Mouse (Mus musculus) embryo, embryonic 10 days (tissue): Measurements from ENCODE around the gene Clip3.

Experiments
- DNase-seq: peaks from one replicate; pipeline ENCODE4 v3.0.0-alpha.2; 2015; ENCODE audit warnings: low spot score

Gene Clip3

DNA sequence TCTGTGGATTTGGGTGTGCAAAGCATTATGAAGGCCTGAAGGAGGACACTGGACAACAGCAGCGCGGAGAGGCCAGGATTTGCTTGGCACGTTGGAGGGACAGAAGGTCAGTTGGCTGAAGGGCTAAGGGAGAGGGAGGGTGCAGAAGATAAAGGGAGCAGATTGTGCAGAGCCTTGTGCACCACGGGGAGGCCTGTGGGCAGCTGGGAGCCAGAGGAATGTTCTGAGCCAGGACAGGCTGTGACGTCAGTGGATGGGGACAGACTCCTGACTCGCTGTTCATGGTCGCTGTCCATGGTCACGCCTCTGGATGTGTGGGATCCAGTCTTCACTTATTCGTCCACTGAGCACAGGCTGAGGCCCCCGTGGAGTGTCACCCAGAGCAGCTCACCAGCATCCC lies 3.6 kb downstream of the Clip3 start:
- DNase-seq, result no peak

DNA sequence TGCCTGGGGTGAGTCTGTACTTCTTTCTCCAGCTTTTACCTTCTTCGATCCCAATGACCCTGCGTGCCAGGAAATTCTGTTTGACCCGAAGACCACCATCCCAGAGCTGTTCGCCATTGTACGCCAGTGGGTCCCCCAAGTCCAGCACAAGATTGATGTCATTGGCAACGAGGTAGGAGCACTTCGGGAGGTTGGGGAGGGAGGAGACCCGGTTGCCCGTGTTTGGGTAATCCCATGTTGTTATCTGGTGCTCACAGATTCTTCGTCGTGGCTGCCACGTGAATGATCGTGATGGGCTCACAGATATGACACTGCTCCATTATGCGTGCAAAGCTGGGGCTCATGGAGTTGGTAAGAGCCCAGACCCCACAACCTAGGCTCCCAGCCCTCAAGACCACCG lies 5.3 kb downstream of the Clip3 start:
- no peak for DNase-seq

DNA sequence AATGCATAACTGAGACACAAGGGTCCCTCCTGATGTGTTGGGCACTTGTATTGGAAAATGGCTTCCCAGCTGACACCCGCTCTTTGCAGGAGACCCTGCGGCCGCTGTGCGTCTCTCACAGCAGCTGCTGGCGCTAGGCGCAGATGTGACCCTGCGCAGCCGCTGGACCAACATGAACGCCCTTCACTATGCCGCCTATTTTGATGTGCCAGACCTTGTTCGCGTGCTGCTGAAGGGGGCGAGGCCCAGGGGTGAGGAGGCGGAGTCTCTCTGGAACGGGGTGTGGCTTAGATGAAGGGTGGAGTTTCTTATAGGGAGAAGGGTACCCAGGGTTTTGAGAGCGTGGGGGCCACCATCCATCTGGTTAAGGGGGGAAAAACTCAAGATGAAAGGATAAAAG lies 5.7 kb downstream of the Clip3 start:
- DNase-seq, result no peak

DNA sequence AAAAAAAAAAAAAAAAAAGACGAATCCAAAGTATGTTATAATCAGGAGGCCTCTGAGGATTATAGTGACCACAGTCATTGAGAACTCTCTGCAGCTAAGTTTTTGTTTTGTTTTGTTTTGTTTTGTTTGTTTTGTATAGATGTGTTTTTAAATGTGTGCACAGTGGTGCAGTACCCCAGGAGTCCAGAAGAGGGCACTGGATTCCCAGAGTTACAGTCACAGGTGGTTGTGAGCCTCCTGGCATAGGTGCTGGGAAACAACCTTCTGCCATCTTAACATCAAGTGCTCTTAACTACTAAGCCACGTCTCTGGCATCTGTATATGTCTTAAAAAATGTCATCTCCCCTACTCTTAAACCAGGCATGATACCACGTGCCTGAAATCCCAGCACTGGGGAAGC lies 9.4 kb downstream of the Clip3 start:
- DNase-seq, result peak; percentile 41

DNA sequence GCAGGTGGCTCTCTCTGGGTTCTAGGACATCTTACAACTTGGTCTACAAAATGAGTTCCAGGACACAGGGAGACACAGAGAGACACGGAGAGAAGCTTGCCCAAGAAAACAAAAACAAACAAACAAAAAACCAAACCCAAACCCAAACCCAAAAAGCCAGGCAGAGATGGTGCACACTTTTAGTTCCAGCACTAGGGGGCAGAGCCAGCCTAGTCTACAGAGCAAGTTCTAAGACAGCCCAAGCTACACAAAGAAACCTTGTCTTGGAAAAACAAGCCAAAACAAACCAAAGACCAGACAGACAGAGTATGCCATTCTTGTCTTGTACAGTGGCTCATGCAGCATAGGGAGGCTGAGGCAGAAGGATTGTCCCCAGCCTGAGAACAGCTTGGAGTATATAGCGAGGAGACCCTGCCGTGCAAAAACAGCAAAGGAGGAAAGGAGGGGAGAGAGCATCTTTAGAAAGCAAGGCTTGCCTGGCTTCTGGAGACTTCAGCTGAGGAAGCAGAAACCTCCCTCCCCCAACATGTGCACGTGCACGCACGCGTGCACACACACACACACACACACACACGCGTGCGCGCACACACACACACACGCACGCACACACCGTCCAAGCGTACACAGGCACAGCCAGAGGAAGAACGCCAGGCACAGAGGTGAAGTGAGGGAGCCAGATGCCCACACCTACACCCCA lies 14.7 kb downstream of the Clip3 start:
- DNase-seq, result no peak

DNA sequence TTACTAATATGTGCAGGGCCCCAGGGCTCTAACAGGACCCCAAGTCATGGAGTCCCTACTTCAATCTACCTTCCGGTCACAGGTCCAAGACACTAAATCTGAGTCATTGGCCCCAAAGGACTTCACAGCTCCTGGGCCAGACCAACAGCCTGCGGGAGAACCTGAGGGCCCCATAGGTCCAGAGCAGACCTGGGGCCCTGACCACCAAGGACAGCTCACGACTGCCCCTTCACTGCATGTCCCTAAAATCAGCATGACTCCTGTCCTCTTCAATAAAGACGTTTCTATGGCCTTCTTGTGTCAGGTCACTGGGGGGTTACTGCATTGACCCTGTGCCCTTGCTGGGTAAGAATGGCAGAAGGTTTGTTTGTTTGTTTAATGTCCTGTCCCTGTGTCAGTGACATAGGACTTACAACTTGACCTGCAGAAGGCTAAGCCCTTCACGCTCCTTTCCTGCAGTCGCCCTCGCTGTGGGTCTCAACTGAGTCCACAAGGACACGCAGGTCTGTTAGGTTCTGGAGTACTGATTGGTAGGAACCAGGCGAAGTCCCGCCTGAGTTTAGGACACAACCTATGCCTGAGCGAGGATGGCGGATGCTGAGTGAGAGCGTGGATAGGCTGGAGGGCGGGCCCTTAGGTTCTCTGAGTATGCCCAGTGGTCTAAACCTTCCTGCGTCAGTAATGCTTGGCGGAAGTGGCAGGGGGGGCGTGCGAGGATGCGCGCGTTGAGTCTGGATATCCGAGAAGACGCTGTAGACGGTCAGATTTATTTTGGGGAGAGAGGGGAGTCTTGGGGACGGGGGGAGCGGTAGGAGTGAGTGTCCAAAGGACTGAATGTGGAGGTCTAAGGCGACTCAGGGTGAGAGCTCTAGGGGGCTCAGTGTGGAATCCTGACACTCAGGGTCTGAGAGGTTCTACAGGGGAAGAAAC lies 16.8 kb downstream of the Clip3 start, which contains the start of gene Alkbh6:
Alkbh6 (plus strand) TSS at position 642 of the 930 bp plus-strand sequence.
- peak; percentile 97 for DNase-seq

DNA sequence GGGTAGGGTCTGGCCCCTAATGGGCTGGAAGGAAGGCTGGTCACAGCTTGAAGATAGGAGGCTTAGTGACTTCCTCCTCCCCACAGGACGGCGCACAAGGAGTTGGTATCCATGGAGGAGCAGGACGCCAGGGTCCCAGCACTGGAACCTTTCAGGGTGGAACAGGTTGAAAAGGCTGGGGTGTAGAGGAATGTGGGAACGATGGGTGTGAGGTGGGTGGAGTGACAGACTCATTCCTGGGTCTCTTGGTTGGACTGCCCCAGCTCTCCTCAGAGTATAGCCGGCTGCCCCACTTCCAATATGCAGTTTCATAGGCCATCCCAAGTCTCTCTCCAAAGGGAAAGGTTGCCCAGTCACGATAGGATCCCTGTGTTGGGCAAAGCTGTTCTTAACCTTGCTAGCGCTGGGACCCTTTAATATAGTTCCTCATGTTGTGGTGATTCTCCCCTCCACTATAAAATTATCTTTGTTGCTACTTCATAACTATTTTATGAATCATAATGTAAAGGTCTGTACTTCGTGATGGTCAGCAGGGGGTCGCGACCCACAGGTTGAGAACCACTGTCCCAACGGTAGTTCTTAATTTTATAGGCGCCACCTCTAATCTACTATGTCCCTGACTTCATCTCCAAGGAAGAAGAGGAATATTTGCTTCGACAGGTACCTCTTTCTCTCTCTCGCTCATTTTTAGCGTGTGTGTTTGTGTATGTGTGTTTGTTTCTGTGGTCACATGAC lies 18.0 kb downstream of the Clip3 start:
- no peak for DNase-seq

DNA sequence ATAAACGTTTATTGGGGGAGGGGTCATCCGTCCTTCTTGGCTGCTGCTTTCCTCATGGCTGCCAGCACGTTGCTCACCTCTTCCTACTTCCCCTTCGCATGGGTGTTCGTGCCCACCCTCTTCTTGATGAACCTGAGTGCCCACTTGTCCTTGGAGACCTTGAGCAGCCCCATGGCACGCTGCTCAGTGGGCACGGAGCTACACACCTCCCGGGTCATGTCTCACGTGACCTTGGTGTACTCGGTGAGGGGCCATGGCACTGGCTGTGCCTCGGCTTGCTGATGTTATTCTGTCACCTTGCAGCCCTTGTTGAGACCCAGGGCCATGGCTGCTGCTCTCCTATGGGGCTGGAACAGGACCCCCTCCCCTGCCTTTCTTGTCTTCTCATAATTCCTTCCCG lies 18.6 kb downstream of the Clip3 start:
- no peak for DNase-seq

DNA sequence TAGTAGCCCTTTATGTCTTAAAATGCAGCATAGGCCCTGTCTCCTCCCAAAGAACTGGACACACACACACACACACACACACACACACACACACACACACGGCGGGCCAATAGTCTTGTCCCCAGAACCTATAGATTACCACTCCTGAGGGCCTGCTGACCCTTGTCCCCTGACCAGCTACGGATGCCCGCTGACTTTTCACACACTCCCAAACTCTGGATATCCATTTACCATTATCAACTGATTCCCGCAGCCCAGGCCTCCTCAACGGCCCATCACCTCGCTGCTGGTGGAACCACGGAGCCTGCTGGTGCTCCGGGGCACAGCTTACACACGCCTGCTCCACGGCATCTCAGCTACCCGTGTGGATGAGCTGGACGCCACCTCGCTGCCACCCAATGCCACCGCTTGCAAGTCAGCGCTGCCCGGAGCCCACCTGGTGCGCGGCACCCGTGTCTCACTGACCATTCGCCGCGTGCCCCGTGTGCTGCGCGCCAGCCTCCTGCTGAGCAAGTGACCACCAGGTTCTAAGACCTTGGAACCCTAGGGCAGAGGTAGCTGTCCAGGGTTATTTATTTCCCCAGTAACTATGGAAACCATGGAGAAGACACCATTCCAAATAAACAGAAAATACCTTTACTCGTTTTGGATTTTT lies 22.3 kb downstream of the Clip3 start:
- no peak for DNase-seq

DNA sequence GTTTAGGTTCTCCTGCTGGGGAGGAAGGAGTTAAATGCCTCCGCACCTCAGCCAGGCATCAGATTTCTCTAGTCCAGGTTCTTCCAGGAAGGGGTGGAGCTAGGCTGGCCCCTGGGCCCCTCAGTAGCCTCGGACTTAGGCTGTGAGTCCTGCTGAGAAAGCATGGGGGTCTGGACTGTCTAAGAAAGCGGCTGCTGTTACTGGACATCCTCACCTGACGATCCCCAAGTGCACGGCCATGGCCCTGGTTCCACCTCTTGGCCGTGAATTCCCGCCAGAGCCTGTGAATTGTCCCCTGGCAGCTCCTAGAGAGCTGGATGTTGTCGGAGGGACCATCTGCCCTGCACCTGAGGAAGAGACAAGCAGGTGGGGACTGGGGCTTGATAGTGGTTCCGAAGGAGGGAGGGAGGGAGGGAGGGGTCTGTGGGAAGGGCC lies 23.2 kb downstream of the Clip3 start, which contains the start of gene Syne4:
Syne4 (plus strand) TSS at position 87 of the 435 bp plus-strand sequence.
- peak; percentile 71 for DNase-seq

DNA sequence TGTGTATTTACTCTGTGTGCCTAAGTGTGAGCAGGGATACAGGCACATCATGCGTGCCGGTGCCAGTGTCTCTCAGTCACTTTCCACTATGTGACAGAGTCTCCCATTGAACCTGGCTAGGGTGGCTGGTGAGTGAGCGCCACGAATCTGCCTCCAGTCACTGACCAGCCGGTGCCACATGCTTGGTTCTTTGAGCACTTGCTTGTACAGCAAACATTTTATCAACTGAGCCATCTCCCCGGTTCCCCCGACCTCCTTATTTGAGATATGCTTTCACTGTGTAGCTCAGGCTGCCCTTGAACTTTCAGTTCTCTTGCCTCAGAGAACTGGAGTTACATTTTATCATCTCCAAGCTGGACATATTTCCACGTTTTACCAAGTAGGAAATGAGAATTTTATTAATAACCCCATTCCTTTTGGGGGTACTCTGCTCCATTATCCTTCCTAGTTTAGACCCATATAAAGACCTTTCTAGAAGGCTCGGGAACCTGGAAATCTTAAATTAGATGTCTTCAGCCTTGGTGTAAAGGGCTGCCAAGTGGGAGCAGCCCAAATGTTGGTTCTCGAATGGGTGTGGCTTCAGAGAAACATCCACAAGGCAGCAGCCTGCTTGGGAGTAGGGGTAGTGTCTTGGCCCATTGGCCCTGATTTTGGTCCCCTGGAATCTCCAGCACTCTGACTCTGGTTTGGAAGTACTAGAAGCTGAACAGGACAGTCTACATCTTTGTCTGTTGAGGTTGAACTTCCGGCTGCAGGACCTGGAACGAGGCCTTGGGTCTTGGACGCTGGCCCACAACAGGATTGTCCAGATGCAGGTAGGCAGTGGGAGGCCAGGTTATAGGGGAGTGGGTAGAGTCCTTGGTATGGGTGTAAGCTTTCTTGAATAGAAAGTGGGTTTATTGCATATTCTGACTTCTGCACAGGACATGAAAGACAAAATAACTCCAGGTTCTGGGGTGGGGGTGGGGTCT lies 24.3 kb downstream of the Clip3 start:
- DNase-seq, result no peak

DNA sequence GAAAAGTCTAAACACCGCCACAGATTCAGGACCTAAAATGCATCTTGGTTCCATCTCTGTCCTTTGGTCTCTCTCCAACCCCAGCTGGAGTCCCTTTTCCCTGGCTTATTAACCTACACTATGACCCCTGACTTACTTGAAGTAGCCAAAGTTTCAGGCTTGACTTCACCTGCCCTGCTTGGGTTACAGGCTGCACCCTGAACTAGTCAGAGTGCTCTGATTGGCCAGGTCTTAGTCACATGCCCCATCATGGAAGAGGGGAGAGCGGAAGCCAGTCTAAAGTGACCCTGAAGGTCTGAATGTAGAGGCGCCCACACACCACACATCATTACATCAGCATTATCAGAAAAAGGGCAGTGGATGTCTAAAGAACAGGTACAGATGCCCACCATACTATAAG lies 26.6 kb downstream of the Clip3 start:
- DNase-seq, result no peak

DNA sequence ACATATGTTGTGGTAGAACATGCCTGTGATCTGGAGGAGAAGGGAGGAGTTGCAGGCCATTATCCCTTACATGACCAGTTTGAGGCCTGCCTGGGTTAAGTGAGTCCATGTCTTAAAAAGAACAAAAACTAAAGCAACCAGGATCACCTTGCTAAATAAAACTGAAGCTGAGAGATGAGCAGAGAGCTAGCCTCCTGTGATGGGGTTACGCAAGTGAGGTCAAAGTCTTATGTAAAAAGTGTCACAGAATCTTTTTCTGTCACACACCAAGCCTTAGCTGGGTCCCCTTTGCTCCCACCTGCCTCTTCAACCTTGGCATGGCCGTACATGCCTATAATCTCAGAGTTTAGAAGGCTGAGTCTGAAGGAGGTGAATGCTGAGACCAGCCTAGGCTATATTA lies 29.4 kb downstream of the Clip3 start:
- no peak for DNase-seq

DNA sequence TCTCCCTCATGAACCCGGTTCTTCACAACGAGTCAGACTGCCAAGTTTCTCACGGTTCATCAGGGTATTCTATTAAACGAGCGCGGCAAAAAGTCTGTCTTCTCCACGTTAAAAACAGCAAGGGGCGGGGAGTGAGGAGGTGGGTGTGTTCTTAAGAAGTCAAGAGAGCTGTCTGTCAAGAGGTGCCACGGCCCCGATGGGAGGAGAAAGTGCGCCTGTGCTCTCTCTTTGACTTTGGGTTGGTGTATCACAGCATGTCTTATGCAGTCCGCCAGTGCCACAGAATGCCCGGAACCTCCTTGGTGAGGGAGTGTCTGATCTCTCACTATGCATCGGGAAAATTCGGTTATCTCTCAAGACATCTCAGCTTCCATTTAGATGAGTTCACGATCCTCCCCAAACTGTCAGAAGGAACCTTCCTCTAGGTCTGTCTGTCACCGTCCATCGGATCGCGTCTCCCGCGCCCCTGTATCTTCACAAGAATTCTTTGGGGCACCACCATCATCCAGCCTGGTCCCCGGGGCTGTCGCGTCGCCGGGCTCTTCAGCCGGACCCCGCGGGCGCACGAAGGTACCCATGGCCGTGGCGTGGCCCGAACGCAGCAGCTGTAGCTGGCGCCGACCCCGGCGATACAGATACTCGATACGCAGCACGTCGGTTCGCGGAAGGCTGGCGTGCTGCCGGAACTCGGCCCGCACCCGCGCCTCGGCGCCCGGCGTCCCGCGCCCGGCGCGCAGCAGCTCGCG lies 30.2 kb downstream of the Clip3 start, which contains the start of gene E130208F15Rik:
E130208F15Rik (plus strand) TSS at position 202 of the 746 bp plus-strand sequence.
- DNase-seq, result peak; percentile 80

DNA sequence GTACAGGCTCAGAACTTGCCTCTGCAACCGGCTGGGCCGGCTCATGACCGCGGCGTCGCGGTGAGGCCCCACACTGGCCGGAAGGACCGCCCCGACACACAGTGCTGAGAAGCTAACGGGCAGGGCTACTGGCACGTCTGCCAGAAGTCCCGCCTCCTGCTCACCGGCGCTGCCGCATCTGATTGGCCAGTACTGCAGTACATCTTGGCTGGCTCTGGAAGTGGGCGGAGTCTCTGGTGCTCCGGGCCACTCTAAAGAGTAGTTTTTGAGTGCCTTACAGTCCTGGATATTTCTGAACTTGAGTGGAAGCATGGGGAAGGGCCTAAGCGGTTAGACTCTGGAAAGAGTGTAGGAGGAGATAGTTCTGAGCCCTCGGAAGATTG lies 30.7 kb downstream of the Clip3 start:
- DNase-seq, result peak; percentile 99

DNA sequence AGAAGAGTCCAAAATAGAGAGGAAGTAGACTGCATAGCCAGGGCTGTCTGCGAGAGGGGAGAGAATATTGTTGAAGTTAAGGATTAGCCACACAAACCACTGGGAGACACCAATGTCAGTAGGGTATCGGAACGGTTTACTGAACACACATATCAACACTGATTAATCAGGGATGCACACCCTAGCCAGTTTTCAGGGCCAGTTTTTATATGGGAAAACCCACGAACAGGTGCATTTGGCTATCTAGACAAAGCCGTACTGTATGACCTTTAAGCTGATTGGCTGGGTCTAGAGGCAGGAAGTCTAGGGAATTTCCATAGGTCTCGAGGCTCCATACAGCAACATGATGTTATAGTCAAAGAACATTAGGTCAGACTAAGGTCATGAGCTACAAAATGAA lies 31.3 kb downstream of the Clip3 start:
- no peak for DNase-seq

DNA sequence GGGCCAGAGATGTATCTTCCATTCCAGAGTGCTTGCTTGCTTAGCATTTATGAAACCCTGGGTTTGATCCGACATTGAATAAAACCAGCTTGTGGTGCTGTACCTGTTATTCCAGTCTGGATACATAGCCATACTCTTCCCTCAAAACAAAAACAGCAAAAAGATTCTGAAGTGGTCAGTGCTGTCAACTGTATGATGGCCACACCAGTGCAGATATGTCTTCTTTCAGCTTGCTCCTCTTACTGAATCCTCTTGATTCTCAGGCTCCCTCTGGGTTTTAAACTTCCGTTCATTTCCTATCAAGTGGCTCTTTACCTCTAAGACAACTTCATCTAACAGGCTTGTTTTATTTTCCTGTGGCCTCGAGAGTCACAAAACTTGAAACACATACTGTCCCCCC lies 32.3 kb downstream of the Clip3 start, which contains the start of gene Sdhaf1:
Sdhaf1 (minus strand) TSS at position 101 of the 400 bp plus-strand sequence.
- DNase-seq, result no peak

DNA sequence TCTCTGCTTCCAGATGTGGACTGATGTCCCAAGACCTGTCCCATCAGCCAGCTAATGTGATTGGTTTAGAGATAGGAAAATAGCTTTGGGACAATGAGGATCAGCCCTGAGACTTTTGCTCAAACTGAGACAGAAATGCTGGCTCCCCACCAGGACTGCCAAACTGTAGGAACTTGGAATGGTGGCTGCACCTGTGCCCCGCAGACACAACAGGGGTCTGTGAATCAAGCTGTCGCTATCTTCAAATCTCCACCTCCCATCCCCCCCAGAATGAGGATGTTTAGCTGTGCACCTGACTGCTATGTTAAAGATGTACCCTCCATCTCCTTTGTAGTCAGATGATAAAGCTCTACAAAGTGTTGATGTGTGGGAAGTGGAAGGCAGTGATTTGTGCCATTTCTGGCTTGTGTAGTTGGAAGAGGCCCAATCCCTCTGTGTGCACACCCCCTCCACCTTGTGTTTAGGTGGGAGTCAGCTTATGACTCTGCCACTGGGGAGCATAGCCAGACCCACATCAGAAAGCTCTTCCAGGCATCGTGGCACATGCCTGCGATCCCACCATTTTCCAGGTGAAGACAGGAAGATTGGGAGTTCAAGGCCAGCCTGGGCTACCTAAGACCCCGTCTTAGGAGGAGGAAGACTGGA lies 32.9 kb downstream of the Clip3 start:
- DNase-seq, result no peak

DNA sequence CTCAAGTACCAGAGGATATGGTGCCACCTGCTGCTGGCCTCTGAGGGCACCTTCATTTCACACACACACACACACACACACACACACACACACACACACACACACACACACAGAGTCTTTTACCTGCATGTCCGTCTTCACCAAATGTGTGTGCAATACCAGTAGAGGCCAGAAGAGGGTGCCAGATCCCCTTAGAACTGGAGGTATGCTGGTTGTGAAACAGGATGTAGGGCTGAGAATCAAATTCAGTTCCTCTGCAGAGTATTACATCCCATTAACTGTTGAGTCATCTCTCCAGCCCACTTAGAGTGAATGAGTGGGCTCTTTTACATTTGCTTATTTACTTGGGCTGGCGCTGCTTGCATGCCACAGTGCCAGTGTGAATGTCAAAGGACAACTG lies 33.8 kb downstream of the Clip3 start:
- peak; percentile 48 for DNase-seq
